Mouse (Mus musculus) liver, postnatal 0 days (tissue): Measurements from ENCODE around the gene Sh3glb1.
A peak's percentile ranks its signal among the peaks of the same experiment; 100 is the strongest.

Experiments
- CTCF ChIP-seq: sonication (generic); IDR thresholded peaks from 2 replicates; pipeline ENCODE4 v1.5.1; 2016; ENCODE audit warnings: antibody characterized with exemption, low read depth
- EP300 ChIP-seq: IDR thresholded peaks from 2 replicates; pipeline ENCODE4 v1.6.1; 2016; ENCODE audit warnings: antibody characterized with exemption, low read depth, mild to moderate bottlenecking

DNA sequence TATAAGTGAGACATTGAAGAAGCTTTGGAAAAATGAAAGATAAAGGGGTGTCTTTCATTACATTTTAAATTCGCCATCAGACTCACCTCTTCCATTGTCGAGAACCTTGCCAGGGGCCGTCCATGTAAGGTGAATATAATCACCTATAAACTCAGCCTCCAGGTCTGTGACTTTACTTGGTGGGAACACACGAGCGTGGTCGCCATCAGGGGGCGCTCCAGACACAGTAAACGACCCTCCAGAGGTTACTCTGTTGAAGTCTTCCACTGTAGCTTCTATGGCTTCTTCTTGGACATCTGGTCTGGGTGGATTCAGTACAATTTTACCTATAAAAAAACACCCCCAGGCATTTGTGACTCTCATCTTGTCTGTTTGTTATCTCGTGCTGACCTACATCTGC, 16.7 kb upstream of the Sh3glb1 start:
- TF ChIP-seq EP300 (no peak), CTCF (peak; percentile 55)
